Mouse (Mus musculus) forebrain, embryonic 12.5 days (tissue): ENCODE results near the gene Fbxo31. TPM values are rescaled to one million over a fixed set of nuclear protein-coding genes. Genes with fewer than 3 reads are reported as not detected.

Experiments
- polyA plus RNA-seq: library from polyadenylated mRNA; unstranded; fragments of >200 nt; fragmentation: Nextera tagmentation; extraction: Ambion mirVana; gene quantifications from 2 replicates; pipeline ENCODE4 v1.2.1, GENCODE M21; 2016

The Fbxo31 gene
- polyA plus RNA-seq, 1 experiment from 2014 or later: 19.3 TPM

Other genes with a start within 250 kb of the Fbxo31 start
- gene 1700018B08Rik, start 34.5 kb downstream of the Fbxo31 start, polyA plus RNA-seq: not detected in 2 replicates
- 248 and 250 TPM in 2 replicates for gene Map1lc3b, start 11.6 kb upstream of the Fbxo31 start, polyA plus RNA-seq
- 28.3 and 30.5 TPM in 2 replicates for gene Zcchc14, start 74.1 kb upstream of the Fbxo31 start, polyA plus RNA-seq
- 27.4 and 30.1 TPM in 2 replicates for gene Jph3, start 150.8 kb upstream of the Fbxo31 start, polyA plus RNA-seq